Mouse (Mus musculus) liver, adult 2 months (tissue): ENCODE measurements at regions not wholly inside any gene's neighbourhood (a gene's known extent, or its start where the extent isn't known, plus 50 kb on each side); places are given as distances from the start of the nearest gene placed in this dataset.
"Not testable (repeated sequence)": the region's sequence is repeated elsewhere in the genome, so short reads cannot be mapped to it uniquely, and the experiment has no call there.

ENCODE experiments used
- CTCF ChIP-seq: fragments of 200-500 bp; IDR thresholded peaks from 2 replicates; pipeline ENCODE4 v1.5.1; 2011; ENCODE audit warnings: low read depth, low read length, control low read depth
- POLR2A ChIP-seq: fragments of 200-500 bp; IDR thresholded peaks from 2 replicates; pipeline ENCODE4 v1.6.1; 2011; ENCODE audit warnings: low read length, control low read depth; ENCODE audit not compliant: insufficient read depth; ENCODE audit errors: extremely low read depth

- not testable (repeated sequence) for TF ChIP-seq CTCF, POLR2A
These were observed 65.2 kb upstream of the Dpp6 start for GRCm38 (mm10) chr5:26751601-26752305.
